Mouse (Mus musculus) midbrain, embryonic 11.5 days (tissue): ENCODE measurements around the gene Nme2. TPM values are rescaled to one million over a fixed set of nuclear protein-coding genes. Genes with fewer than 3 reads are reported as not detected.
A peak's percentile ranks its signal among the peaks of the same experiment; 100 is the strongest.

Experiments
- ATAC-seq: fragments of 200-750 bp; cut with Nextera tagmentation; 2 replicates; pipeline ENCODE4 v1.8.0; 2017; ENCODE audit warnings: moderate TSS enrichment, moderate library complexity; ENCODE audit not compliant: low FRiP score
- DNase-seq: peaks from one replicate; pipeline ENCODE4 v3.0.0; 2015; ENCODE audit warnings: low spot score; ENCODE audit errors: missing footprints
- H3K27ac ChIP-seq: fragments of 300-500 bp; sonication (generic); 2 replicates; pipeline ENCODE4 v1.5.1; 2014; ENCODE audit warnings: low read depth, low read length
- H3K27me3 ChIP-seq: fragments of 300-500 bp; sonication (generic); 2 replicates; pipeline ENCODE4 v1.6.1; 2014; ENCODE audit warnings: mild to moderate bottlenecking, low read length, moderate library complexity, mixed read lengths; ENCODE audit not compliant: control insufficient read depth, insufficient read depth
- H3K36me3 ChIP-seq: fragments of 300-500 bp; sonication (generic); 2 replicates; pipeline ENCODE4 v1.6.1; 2014; ENCODE audit warnings: mild to moderate bottlenecking, low read length, moderate library complexity, mixed read lengths; ENCODE audit not compliant: control insufficient read depth, insufficient read depth
- H3K4me1 ChIP-seq: fragments of 300-500 bp; sonication (generic); 2 replicates; pipeline ENCODE4 v1.6.1; 2014; ENCODE audit warnings: low read length; ENCODE audit not compliant: control insufficient read depth, insufficient read depth
- H3K4me2 ChIP-seq: fragments of 300-500 bp; sonication (generic); 2 replicates; pipeline ENCODE4 v1.6.1; 2014; ENCODE audit warnings: mild to moderate bottlenecking, moderate library complexity
- H3K4me3 ChIP-seq: fragments of 300-500 bp; sonication (generic); 2 replicates; pipeline ENCODE4 v1.5.1; 2014; ENCODE audit warnings: low read depth, low read length
- H3K9ac ChIP-seq: fragments of 300-500 bp; sonication (generic); 2 replicates; pipeline ENCODE4 v1.6.1; 2014; ENCODE audit warnings: low read length
- H3K9me3 ChIP-seq: fragments of 300-500 bp; sonication (generic); 2 replicates; pipeline ENCODE4 v1.6.1; 2016; ENCODE audit warnings: low read length; ENCODE audit not compliant: control insufficient read depth
- WGBS: fragments of 180-500 bp; shearing (Covaris S2); extraction: QIAGEN DNeasy Blood & Tissue Kit; methylation state at CpG from one replicate; pipeline ENCODE4 v1.1.7; 2014; 5-methylcytosine and 5-hydroxymethylcytosine counted together
- polyA plus RNA-seq: library from polyadenylated mRNA; unstranded; fragments of >200 nt; fragmentation: Nextera tagmentation; extraction: Ambion mirVana; gene quantifications from 2 replicates; pipeline ENCODE4 v1.2.1, GENCODE M21; 2014

Nme2 gene
- polyA plus RNA-seq, 1 experiment from 2014 or later = 144 TPM

GRCm38 (mm10) chr11:93969171-93969570, 13.1 kb upstream of the Nme2 start:
- no peak overlapping the region for H3K9ac ChIP-seq
- peaks cover 10% of the 10 kb centered on the region for H3K36me3 ChIP-seq
- no peak overlapping the region for H3K4me3 ChIP-seq
- WGBS = 92% methylated on average over 6 of the region's 6 CpGs
- H3K27ac ChIP-seq = no peak overlapping the region
- H3K4me2 ChIP-seq = no peak overlapping the region
- ATAC-seq = no peak
- peaks cover 8% of the 10 kb centered on the region for H3K4me1 ChIP-seq
- peak; percentile 68 for DNase-seq
- no peaks in the 10 kb centered on the region for H3K9me3 ChIP-seq
- H3K27me3 ChIP-seq = no peaks in the 10 kb centered on the region

- DNase-seq (no peak), ATAC-seq (no peak)
- WGBS = 52% methylated on average over 6 of the region's 6 CpGs
- Histone ChIP-seq H3K27ac (peak overlapping the region; percentile 27; the same call in 1 of the 2 replicates), H3K9me3 (no peaks in the 10 kb centered on the region), H3K36me3 (peaks cover 13% of the 10 kb centered on the region), H3K4me2 (peak overlapping the region; percentile 38), H3K9ac (peak overlapping the region; percentile 50; the same call in 1 of the 2 replicates), H3K4me3 (peak overlapping the region; percentile 69; the same call in 1 of the 2 replicates), H3K27me3 (no peaks in the 10 kb centered on the region), H3K4me1 (peaks cover 8% of the 10 kb centered on the region)
These were observed 12.7 kb upstream of the Nme2 start for GRCm38 (mm10) chr11:93968848-93969128.

- peak within 1 kb of the TSS; percentile 69 for H3K4me3 ChIP-seq
- ATAC-seq (peak; percentile 97), DNase-seq (peak; percentile 100)
- no peaks in the 10 kb centered on the region for H3K9me3 ChIP-seq
- peak within 1 kb of the TSS; percentile 83 for H3K9ac ChIP-seq
- H3K4me1 ChIP-seq = peaks cover 8% of the 10 kb centered on the region
- no peaks in the 10 kb centered on the region for H3K27me3 ChIP-seq
- WGBS = under 1% methylated on average over 40 of the region's 40 CpGs
- H3K27ac ChIP-seq = peak within 1 kb of the TSS; percentile 27
- peak within 1 kb of the TSS; percentile 65 for H3K4me2 ChIP-seq
- peaks cover 18% of the 10 kb centered on the region for H3K36me3 ChIP-seq
These were observed 12.2 kb upstream of the Nme2 start, which contains the start of the genes Gm20390 and Nme1 for GRCm38 (mm10) chr11:93968005-93968847. Gene Gm20390 (minus strand): TSS chr11:93968293. Gene Nme1 (minus strand): TSS chr11:93968521.

- 7% methylated on average over 11 of the region's 11 CpGs for WGBS
- no peaks in the 10 kb centered on the region for H3K9me3 ChIP-seq
- peak overlapping the region; percentile 83 for H3K9ac ChIP-seq
- H3K27ac ChIP-seq = no peak overlapping the region
- H3K4me1 ChIP-seq = peaks cover 8% of the 10 kb centered on the region
- no peaks in the 10 kb centered on the region for H3K27me3 ChIP-seq
- DNase-seq (peak; percentile 85), ATAC-seq (no peak)
- peak overlapping the region; percentile 69 for H3K4me3 ChIP-seq
- H3K4me2 ChIP-seq = peak overlapping the region; percentile 65
- peaks cover 26% of the 10 kb centered on the region for H3K36me3 ChIP-seq
These were observed 11.3 kb upstream of the Nme2 start for GRCm38 (mm10) chr11:93967381-93967780.

GRCm38 (mm10) chr11:93965391-93965790, 9.3 kb upstream of the Nme2 start:
- peaks cover 37% of the 10 kb centered on the region for H3K36me3 ChIP-seq
- no peak overlapping the region for H3K4me3 ChIP-seq
- peaks cover 8% of the 10 kb centered on the region for H3K4me1 ChIP-seq
- no peaks in the 10 kb centered on the region for H3K9me3 ChIP-seq
- no peak overlapping the region for H3K4me2 ChIP-seq
- no peak for ATAC-seq
- H3K27me3 ChIP-seq = no peaks in the 10 kb centered on the region
- H3K27ac ChIP-seq = no peak overlapping the region
- 91% methylated on average over 6 of the region's 6 CpGs for WGBS
- no peak for DNase-seq
- no peak overlapping the region for H3K9ac ChIP-seq

GRCm38 (mm10) chr11:93963013-93963412, 7.0 kb upstream of the Nme2 start:
- DNase-seq (no peak), ATAC-seq (no peak)
- no peaks in the 10 kb centered on the region for H3K9me3 ChIP-seq
- WGBS = 82% methylated on average over 4 of the region's 4 CpGs
- H3K9ac ChIP-seq = no peak overlapping the region
- H3K27me3 ChIP-seq = no peaks in the 10 kb centered on the region
- H3K4me2 ChIP-seq = no peak overlapping the region
- H3K36me3 ChIP-seq = peaks cover 45% of the 10 kb centered on the region
- H3K27ac ChIP-seq = no peak overlapping the region
- peaks cover 8% of the 10 kb centered on the region for H3K4me1 ChIP-seq
- no peak overlapping the region for H3K4me3 ChIP-seq

- H3K36me3 ChIP-seq = peaks cover 49% of the 10 kb centered on the region
- no peaks in the 10 kb centered on the region for H3K9me3 ChIP-seq
- peaks cover under 1% of the 10 kb centered on the region; the same call in 1 of the 2 replicates for H3K4me1 ChIP-seq
- no peak overlapping the region for H3K4me3 ChIP-seq
- no peak overlapping the region for H3K9ac ChIP-seq
- H3K4me2 ChIP-seq = no peak overlapping the region
- DNase-seq (no peak), ATAC-seq (no peak)
- WGBS = 93% methylated on average over 6 of the region's 6 CpGs
- H3K27me3 ChIP-seq = no peaks in the 10 kb centered on the region
- no peak overlapping the region for H3K27ac ChIP-seq
These were observed 5.4 kb upstream of the Nme2 start for GRCm38 (mm10) chr11:93961482-93961881.

- peak; percentile 76 for DNase-seq
- Histone ChIP-seq H3K4me2 (no peak overlapping the region), H3K9me3 (no peaks in the 10 kb centered on the region), H3K36me3 (peaks cover 26% of the 10 kb centered on the region; the same call in 1 of the 2 replicates), H3K9ac (no peak overlapping the region), H3K4me1 (peaks cover 13% of the 10 kb centered on the region), H3K27me3 (no peaks in the 10 kb centered on the region), H3K4me3 (no peak overlapping the region), H3K27ac (no peak overlapping the region)
- no peak for ATAC-seq
- WGBS = 80% methylated on average over 4 of the region's 4 CpGs
These were observed 1.7 kb upstream of the Nme2 start for GRCm38 (mm10) chr11:93957746-93958145.

GRCm38 (mm10) chr11:93957031-93957555, 1.0 kb upstream of the Nme2 start:
- no peaks in the 10 kb centered on the region for H3K27me3 ChIP-seq
- no peaks in the 10 kb centered on the region for H3K9me3 ChIP-seq
- WGBS = 83% methylated on average over 2 of the region's 2 CpGs
- ATAC-seq (no peak), DNase-seq (peak; percentile 76)
- H3K4me3 ChIP-seq = no peak overlapping the region
- no peak overlapping the region for H3K4me2 ChIP-seq
- H3K27ac ChIP-seq = no peak overlapping the region
- H3K9ac ChIP-seq = no peak overlapping the region
- H3K4me1 ChIP-seq = peaks cover 13% of the 10 kb centered on the region
- H3K36me3 ChIP-seq = peaks cover 21% of the 10 kb centered on the region; the same call in 1 of the 2 replicates
